Mouse (Mus musculus): ENCODE results near the gene Hoxa4. TPM values are rescaled to one million over a fixed set of nuclear protein-coding genes. Genes with fewer than 3 reads are reported as not detected.
A peak's percentile ranks its signal among the peaks of the same experiment; 100 is the strongest.

Gene Hoxa4
- polyA plus RNA-seq, 1 experiment from 2014 or later, result 0.13 TPM

- Histone ChIP-seq H3K27ac (ENCODE audit: low read length) (no peak overlapping the region), H3K4me3 (ENCODE audit: low read depth, low read length) (no peak overlapping the region), H3K27me3 (ENCODE audit: control insufficient read depth, insufficient read depth, low read depth, low read length) (peaks cover 96% of the 10 kb centered on the region)
Measured at GRCm38 (mm10) chr6:52161336-52162092, 30.0 kb downstream of the Hoxa4 start.

GRCm38 (mm10) chr6:52160511-52161335 is 30.8 kb downstream of the Hoxa4 start:
- Histone ChIP-seq H3K9ac (ENCODE audit: low read depth, low read length) (no peak overlapping the region), H3K9me3 (replicated peaks; ENCODE audit: control insufficient read depth, low read length) (no peaks in the 10 kb centered on the region), H3K4me2 (ENCODE audit: low read depth, low read length) (no peak overlapping the region), H3K27me3 (ENCODE audit: control insufficient read depth, insufficient read depth, low read depth, low read length) (peaks cover 95% of the 10 kb centered on the region), H3K27ac (ENCODE audit: low read length) (no peak overlapping the region), H3K4me3 (ENCODE audit: low read depth, low read length) (no peak overlapping the region), H3K36me3 (ENCODE audit: control insufficient read depth, insufficient read depth) (no peaks in the 10 kb centered on the region), H3K4me1 (ENCODE audit: control insufficient read depth, low read depth, low read length) (no peaks in the 10 kb centered on the region)
- 16% methylated on average over 30 of the region's 30 CpGs for WGBS (ENCODE audit: insufficient replicate concordance)
- ATAC-seq (ENCODE audit: low read depth), result no peak

More at GRCm38 (mm10) chr6:52161336-52162092, 30.0 kb downstream of the Hoxa4 start:
- no peak for ATAC-seq (ENCODE audit: low read depth)
- 25% methylated on average over 8 of the region's 8 CpGs for WGBS (ENCODE audit: insufficient replicate concordance)
- no peak overlapping the region for H3K4me2 ChIP-seq (ENCODE audit: low read depth, low read length)
- H3K9ac ChIP-seq (ENCODE audit: low read depth, low read length), result no peak overlapping the region
- no peaks in the 10 kb centered on the region for H3K9me3 ChIP-seq (replicated peaks; ENCODE audit: control insufficient read depth, low read length)
- H3K36me3 ChIP-seq (ENCODE audit: control insufficient read depth, insufficient read depth), result no peaks in the 10 kb centered on the region
- no peaks in the 10 kb centered on the region for H3K4me1 ChIP-seq (ENCODE audit: control insufficient read depth, low read depth, low read length)

GRCm38 (mm10) chr6:52159979-52160378 is 31.6 kb downstream of the Hoxa4 start:
- ATAC-seq (ENCODE audit: low read depth), result no peak
- Histone ChIP-seq H3K4me2 (ENCODE audit: low read depth, low read length) (no peak overlapping the region), H3K9ac (ENCODE audit: low read depth, low read length) (no peak overlapping the region), H3K27ac (ENCODE audit: low read length) (no peak overlapping the region), H3K4me1 (ENCODE audit: control insufficient read depth, low read depth, low read length) (no peaks in the 10 kb centered on the region), H3K9me3 (replicated peaks; ENCODE audit: control insufficient read depth, low read length) (no peaks in the 10 kb centered on the region), H3K4me3 (ENCODE audit: low read depth, low read length) (no peak overlapping the region), H3K27me3 (ENCODE audit: control insufficient read depth, insufficient read depth, low read depth, low read length) (peaks cover 94% of the 10 kb centered on the region), H3K36me3 (ENCODE audit: control insufficient read depth, insufficient read depth) (no peaks in the 10 kb centered on the region)
- WGBS (ENCODE audit: insufficient replicate concordance), result 11% methylated on average over 9 of the region's 9 CpGs

DNA sequence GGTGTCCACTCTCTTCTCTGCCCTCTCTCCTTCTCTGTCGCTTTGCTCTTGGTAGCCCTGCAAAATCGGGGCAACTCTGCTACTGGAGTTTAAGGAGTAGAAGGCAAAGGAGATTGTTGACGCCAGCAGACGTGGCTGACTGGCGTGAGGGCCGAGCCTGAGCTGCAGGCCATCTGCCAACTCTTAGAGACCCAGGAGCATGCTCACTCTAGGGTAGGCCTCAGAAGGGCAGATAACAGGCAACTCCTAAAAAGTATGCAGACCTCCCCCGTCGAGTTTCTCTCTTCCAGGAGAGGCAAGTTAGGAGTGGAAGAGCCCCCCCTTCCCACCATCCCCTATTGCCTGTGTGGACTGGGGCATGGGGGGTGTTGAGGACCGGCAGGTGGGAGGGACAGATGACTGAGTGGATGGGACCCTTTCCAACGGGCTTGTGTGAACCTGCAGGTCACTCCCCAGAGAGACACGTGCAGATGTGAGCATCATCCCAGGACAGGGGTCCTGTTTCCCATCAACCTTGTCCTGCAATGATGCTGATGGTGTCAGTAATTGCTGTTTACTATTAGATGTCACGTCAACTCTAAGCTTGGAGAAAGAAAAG is 32.3 kb downstream of the Hoxa4 start:
- no peak for ATAC-seq (ENCODE audit: low read depth)
- H3K9ac ChIP-seq (ENCODE audit: low read depth, low read length), result no peak overlapping the region
- H3K4me2 ChIP-seq (ENCODE audit: low read depth, low read length), result peak overlapping the region; percentile 72
- 19% methylated on average over 12 of the region's 12 CpGs for WGBS (ENCODE audit: insufficient replicate concordance)
- 0 out of 2 replicates have a peak overlapping the region, but pooled peaks have one; percentile 17 for H3K27ac ChIP-seq (ENCODE audit: low read length)
- H3K9me3 ChIP-seq (replicated peaks; ENCODE audit: control insufficient read depth, low read length), result no peaks in the 10 kb centered on the region
- H3K27me3 ChIP-seq (ENCODE audit: control insufficient read depth, insufficient read depth, low read depth, low read length), result peaks cover 93% of the 10 kb centered on the region
- no peaks in the 10 kb centered on the region for H3K4me1 ChIP-seq (ENCODE audit: control insufficient read depth, low read depth, low read length)
- peak overlapping the region; percentile 60 for H3K4me3 ChIP-seq (ENCODE audit: low read depth, low read length)
- H3K36me3 ChIP-seq (ENCODE audit: control insufficient read depth, insufficient read depth), result no peaks in the 10 kb centered on the region

DNA sequence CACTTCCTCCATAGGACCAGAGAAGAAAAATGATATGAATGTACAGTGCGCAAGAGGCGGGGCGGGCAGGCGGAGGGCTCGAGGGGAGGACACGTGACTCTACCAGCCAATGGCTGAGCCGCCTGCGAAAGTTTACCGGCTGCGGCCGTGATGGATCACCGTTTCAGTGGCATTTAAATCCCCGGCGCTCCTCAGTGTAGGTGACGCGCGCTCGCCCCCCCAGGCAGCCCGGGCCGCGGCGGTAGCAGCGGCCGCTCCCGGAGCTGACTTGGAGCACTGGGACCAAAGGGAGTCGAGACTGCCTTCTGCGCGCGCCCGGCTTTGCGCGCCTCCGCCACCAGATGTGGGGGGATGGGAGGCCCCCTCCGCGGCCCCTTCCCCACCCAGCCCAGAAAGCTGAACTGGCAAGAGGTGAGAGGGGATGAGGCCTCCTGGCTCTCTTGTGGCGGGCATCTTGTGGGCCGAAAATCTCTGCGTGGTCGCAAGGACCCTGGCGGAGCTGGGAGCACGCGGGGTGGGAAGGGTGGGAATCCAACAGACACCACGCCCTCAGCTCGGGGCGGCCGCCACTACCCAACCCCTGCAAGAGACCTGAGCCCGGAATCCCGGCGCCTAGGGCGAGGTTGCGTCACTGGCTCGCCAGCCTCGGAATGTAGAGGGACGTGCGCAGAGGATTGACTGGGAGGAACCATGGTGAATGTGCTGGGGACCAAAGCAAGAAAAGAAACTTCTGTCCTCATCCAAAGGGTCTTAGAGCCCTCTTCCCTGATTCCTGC is 33.1 kb downstream of the Hoxa4 start, which contains the start of gene Hoxa1:
Gene Hoxa1 (minus strand): TSS at position 42 of the 776 bp plus-strand sequence.
- H3K4me3 ChIP-seq (ENCODE audit: low read depth, low read length), result peak within 1 kb of the TSS; percentile 60
- no peaks in the 10 kb centered on the region for H3K4me1 ChIP-seq (ENCODE audit: control insufficient read depth, low read depth, low read length)
- peak within 1 kb of the TSS; percentile 44 for H3K9ac ChIP-seq (ENCODE audit: low read depth, low read length)
- no peaks in the 10 kb centered on the region for H3K36me3 ChIP-seq (ENCODE audit: control insufficient read depth, insufficient read depth)
- ATAC-seq (ENCODE audit: low read depth), result peak; percentile 65
- peak within 1 kb of the TSS; percentile 72 for H3K4me2 ChIP-seq (ENCODE audit: low read depth, low read length)
- peak within 1 kb of the TSS; percentile 30; the same call in 1 of the 2 replicates for H3K27ac ChIP-seq (ENCODE audit: low read length)
- H3K9me3 ChIP-seq (replicated peaks; ENCODE audit: control insufficient read depth, low read length), result no peaks in the 10 kb centered on the region
- under 1% methylated on average over 55 of the region's 55 CpGs for WGBS (ENCODE audit: insufficient replicate concordance)
- H3K27me3 ChIP-seq (ENCODE audit: control insufficient read depth, insufficient read depth, low read depth, low read length), result peaks cover 90% of the 10 kb centered on the region

DNA sequence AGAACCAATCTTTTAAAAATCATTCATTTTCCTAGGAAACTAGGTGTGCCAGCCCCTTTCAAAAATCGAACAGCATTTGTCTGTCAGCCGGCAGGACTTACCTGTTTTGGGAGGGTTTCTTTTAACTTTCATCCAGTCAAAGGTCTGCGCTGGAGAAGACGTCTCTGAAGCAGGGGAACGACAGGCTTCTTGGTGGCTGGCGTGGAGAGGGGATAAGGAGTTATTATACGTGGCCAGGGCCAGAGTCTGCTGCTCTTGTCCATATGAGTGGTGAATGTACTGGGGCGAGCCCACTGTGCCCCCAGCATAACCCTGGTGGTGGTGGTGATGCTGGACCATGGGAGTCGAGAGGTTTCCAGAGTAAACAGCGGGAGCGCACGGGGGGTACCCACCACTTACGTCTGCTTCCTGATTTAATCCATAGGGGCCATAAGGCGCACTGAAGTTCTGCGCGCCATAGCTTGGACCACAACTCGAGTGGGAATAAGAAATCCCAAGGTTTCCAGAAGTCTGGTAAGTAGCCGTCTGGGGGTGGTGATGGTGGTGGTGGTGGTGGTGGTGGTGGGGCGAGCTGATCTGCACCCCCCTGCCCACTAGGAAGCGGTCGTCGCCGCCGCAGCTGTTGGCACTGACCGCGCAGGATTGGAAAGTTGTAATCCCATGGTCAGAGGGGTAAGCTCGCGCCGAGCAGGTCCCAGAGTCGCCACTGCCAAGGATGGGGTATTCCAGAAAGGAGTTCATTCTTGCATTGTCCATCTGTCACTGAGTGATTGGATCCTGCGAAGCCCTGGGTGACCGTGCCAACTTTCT is 33.9 kb downstream of the Hoxa4 start:
- 1% methylated on average over 32 of the region's 32 CpGs for WGBS (ENCODE audit: insufficient replicate concordance)
- peaks cover 90% of the 10 kb centered on the region for H3K27me3 ChIP-seq (ENCODE audit: control insufficient read depth, insufficient read depth, low read depth, low read length)
- peak overlapping the region; percentile 60 for H3K4me3 ChIP-seq (ENCODE audit: low read depth, low read length)
- peak overlapping the region; percentile 72 for H3K4me2 ChIP-seq (ENCODE audit: low read depth, low read length)
- H3K9me3 ChIP-seq (replicated peaks; ENCODE audit: control insufficient read depth, low read length), result no peaks in the 10 kb centered on the region
- no peaks in the 10 kb centered on the region for H3K4me1 ChIP-seq (ENCODE audit: control insufficient read depth, low read depth, low read length)
- H3K36me3 ChIP-seq (ENCODE audit: control insufficient read depth, insufficient read depth), result no peaks in the 10 kb centered on the region
- H3K9ac ChIP-seq (ENCODE audit: low read depth, low read length), result no peak overlapping the region
- H3K27ac ChIP-seq (ENCODE audit: low read length), result no peak overlapping the region
- ATAC-seq (ENCODE audit: low read depth), result no peak

DNA sequence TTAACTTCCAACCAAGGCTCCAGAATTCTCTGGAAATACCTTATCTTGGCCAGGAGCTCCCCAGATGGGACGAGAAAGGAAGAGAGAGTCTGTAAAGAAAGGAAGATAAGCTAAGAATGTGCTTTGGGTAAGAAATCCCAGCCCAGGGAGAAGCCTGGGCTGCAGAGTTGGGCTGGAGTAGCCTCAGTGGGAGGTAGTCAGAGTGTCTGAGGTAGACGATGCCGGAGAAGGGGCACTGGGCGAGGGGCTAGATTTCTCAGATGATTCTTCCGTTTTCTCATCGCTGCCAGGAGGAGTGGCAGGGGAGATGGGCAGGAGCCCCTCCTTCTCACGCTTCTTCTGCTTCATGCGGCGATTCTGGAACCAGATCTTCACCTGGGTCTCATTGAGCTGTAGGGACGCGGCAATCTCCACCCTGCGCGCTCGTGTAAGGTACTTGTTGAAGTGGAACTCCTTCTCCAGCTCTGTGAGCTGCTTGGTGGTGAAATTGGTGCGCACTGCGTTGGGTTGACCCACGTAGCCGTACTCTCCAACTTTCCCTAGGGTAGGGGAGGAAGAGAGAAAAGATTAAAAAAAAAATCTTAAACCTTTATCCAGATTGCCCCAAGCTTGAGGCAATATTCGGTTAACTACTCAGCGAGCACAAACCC is 34.9 kb downstream of the Hoxa4 start:
- no peaks in the 10 kb centered on the region for H3K36me3 ChIP-seq (ENCODE audit: control insufficient read depth, insufficient read depth)
- H3K4me3 ChIP-seq (ENCODE audit: low read depth, low read length), result no peak overlapping the region
- H3K9me3 ChIP-seq (replicated peaks; ENCODE audit: control insufficient read depth, low read length), result no peaks in the 10 kb centered on the region
- H3K4me1 ChIP-seq (ENCODE audit: control insufficient read depth, low read depth, low read length), result no peaks in the 10 kb centered on the region
- H3K4me2 ChIP-seq (ENCODE audit: low read depth, low read length), result no peak overlapping the region
- H3K9ac ChIP-seq (ENCODE audit: low read depth, low read length), result no peak overlapping the region
- 4% methylated on average over 20 of the region's 20 CpGs for WGBS (ENCODE audit: insufficient replicate concordance)
- no peak for ATAC-seq (ENCODE audit: low read depth)
- H3K27ac ChIP-seq (ENCODE audit: low read length), result no peak overlapping the region
- H3K27me3 ChIP-seq (ENCODE audit: control insufficient read depth, insufficient read depth, low read depth, low read length), result peaks cover 90% of the 10 kb centered on the region

All from liver, embryonic 16.5 days (tissue).